Mouse (Mus musculus): ENCODE data around the gene Fezf2.

Gene Fezf2

DNA sequence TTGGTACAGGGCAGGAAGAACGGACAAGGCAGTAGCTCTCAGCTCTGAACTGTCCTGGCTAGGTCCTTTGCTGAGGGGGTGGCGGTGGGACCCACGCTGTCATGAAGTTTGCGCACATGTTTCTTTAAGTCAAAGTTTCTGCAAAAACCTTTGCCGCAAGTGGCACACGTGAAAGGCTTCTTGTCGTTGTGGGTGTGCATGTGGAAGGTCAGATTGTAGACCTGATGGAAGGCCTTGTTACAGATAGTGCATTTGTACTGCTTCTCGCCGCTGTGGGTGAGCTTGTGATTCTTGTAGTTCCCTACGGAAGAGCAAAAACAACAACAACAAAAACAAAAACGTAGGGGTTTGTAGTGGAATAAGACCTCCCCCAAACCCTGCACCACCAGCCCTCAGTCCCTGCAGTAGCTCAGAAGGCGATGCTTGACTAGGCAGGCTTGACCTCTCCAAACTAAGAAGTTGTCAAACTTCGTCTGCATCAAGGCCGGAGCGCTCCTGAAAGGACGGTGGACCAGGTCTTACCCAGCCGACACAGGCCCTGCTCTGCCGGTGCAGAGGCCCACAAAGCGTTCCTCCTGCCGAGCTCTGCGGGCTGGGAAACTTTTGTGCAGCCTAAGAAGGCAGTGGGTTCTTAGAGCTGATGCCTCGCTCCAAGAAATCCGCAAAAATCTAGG is 5.4 kb downstream of the Fezf2 start:
- in situ Hi-C loops (cut with MseI, MboI), result no loop called here

DNA sequence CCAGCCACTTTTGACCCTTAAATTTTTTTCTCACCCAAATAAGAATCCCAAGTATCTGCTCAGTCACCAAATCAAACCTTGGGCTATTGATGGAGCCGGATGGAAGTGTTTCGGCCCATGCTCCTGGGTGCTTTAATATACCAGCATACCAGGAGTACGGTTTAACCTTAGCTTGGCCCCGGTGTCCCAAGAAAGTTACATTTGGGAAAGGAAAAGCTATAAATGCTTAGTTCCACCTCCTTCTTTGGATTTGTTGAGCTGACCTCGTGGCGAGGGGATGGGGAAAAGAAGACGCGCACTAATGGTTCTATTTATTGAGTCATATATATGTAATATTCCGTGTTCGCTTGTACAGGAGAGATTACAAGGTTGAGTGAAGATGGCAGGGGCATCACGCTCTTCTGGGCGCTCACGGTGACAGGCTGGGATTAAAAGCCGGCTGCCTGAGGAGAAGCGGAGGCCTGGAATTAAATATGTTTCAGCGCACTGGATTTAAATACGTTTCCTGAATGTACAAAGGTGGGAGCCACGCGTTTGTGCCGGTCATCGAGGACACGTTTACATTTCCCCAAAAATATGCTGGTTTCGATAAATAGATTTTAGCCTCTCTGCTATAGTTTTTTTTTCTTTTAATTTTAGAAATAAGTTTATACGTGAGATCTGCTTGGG is 6.1 kb downstream of the Fezf2 start:
- in situ Hi-C loops (cut with MseI, MboI), result no loop called here

- in situ Hi-C loops (cut with MseI, MboI), result no loop called here
Measured at GRCm38 (mm10) chr14:12341075-12341788, 6.8 kb downstream of the Fezf2 start.

GRCm38 (mm10) chr14:12340238-12341074 is 7.5 kb downstream of the Fezf2 start:
- in situ Hi-C loops (cut with MseI, MboI), result no loop called here

GRCm38 (mm10) chr14:12338811-12339565 is 9.0 kb downstream of the Fezf2 start:
- in situ Hi-C loops (cut with MseI, MboI), result no loop called here

- in situ Hi-C loops (cut with MseI, MboI), result no loop called here
Measured at GRCm38 (mm10) chr14:12337998-12338809, 9.8 kb downstream of the Fezf2 start.

GRCm38 (mm10) chr14:12337421-12337997 is 10.5 kb downstream of the Fezf2 start:
- in situ Hi-C loops (cut with MseI, MboI), result no loop called here

DNA sequence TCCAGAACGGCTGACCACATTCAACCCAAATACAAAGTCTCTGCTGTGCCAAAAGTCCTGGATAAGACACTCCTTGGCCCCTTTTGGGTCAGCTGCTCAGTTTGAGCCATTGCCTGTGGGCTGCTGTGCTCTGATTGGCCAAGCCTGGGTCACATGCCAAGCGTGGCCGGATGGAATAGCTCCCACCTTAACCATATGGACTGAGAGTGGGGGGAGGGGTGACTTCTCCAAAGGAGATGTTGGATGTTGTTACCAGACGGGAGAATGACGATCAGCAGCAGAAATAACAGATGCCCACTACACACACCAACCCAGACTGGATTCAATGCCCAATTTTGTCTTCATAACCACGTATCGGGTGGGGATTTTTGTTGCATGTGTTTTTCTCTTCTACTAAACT is 13.1 kb downstream of the Fezf2 start:
- in situ Hi-C loops (cut with MseI, MboI), result no loop called here

DNA sequence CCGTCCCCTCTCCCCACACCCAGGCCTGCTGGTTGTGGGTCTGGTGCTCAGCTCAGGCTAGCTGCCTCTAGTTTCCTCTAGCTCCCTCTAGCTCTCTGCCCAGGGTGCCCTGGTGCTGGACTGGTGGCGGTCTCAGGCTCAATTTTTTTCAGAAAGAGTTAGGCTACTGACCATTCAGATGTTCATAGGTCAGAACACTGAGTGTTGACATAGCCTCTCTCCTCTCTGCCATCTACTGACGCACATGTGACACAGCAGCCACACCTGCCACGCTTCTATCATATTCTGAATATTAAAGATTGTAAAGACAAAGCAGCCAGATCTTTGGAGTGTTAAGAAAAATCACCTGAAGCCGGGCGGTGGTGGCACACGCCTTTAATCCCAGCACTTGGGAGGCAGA is 14.4 kb downstream of the Fezf2 start:
- in situ Hi-C loops (cut with MseI, MboI), result no loop called here

- in situ Hi-C loops (cut with MseI, MboI), result loop anchor here (10.0 kb wide), 2 partner anchors 222 to 232 kb away; no protein-coding TSS in a partner anchor
Measured at GRCm38 (mm10) chr14:12303106-12303505, 44.9 kb downstream of the Fezf2 start.

- in situ Hi-C loops (cut with MseI, MboI), result loop anchor here (10.0 kb wide), 2 partner anchors 224 to 234 kb away; no protein-coding TSS in a partner anchor
Measured at GRCm38 (mm10) chr14:12300677-12301076, 47.3 kb downstream of the Fezf2 start.

DNA sequence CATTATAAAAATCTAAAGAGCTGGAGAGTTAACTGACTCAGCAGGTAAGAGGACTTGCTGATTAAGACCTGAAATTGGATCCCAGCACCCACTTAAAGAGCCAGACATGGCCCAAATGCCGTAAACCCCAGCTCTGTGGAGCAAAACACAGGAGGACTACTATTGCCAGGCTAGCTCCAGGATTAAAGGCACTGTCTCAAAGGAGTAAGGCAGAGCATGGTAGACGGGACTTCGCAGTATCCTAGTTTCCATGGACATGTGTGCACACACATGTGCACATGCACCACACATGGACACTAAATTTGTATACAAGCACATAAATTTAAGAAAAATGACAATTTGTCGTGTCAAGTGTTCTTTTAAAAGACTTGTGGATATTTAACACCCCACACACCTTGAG is 47.7 kb downstream of the Fezf2 start:
- in situ Hi-C loops (cut with MseI, MboI), result loop anchor here (10.0 kb wide), 2 partner anchors 225 to 235 kb away; no protein-coding TSS in a partner anchor

- in situ Hi-C loops (cut with MseI, MboI), result loop anchor here (10.0 kb wide), 2 partner anchors 225 to 235 kb away; no protein-coding TSS in a partner anchor
Measured at GRCm38 (mm10) chr14:12299654-12300053, 48.3 kb downstream of the Fezf2 start.

- in situ Hi-C loops (cut with MseI, MboI), result no loop called here
Measured at GRCm38 (mm10) chr14:12299171-12299570, 48.8 kb downstream of the Fezf2 start.

GRCm38 (mm10) chr14:12296391-12296790 is 51.6 kb downstream of the Fezf2 start:
- in situ Hi-C loops (cut with MseI, MboI), result no loop called here
